Mouse (Mus musculus): ENCODE data around the gene C4bp. TPM values are rescaled to one million over a fixed set of nuclear protein-coding genes. Genes with fewer than 3 reads are reported as not detected.

Gene C4bp
- total RNA-seq (2021): not detected
- not detected in 2 replicates for polyA plus RNA-seq (2012; rRNA removed)
- long read RNA-seq: 0 reads

DNA sequence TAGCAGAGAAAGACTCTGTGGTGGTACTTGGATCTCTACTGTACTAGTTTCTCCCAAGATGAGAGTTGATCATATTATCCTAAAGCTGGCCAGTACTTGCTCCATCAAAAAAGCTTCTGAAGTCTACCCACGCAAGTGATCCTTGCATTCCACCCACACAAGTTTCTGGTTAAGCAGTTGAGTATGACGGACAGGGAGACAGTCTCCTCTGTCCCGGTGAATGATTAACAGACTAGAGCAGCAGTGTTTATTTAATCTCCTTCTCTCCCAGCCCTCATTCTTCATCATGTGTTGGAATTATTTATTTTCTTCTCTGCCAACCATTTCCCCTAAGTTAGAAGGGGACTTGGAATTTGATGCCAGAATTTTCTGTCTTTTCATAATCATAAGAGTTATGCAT, at the start of gene C4bp:
C4bp (minus strand) TSS at position 179 of the 400 bp plus-strand sequence.
- Histone ChIP-seq H3K4me1 (ENCODE audit: control insufficient read depth, insufficient read depth, low read length) (no peaks in the 10 kb centered on the region), H3K4me3 (no peak within 1 kb of the TSS), H3K27ac (no peak within 1 kb of the TSS), H3K79me2 (replicated peaks; ENCODE audit: control insufficient read depth, insufficient read depth, low read length) (no peaks in the 10 kb centered on the region), H3K9ac (ENCODE audit: low read depth, low read length) (no peak within 1 kb of the TSS), H3K36me3 (ENCODE audit: control insufficient read depth, insufficient read depth, low read length) (no peaks in the 10 kb centered on the region), H3K27me3 (ENCODE audit: control insufficient read depth, insufficient read depth, low read length) (no peaks in the 10 kb centered on the region)
- WGBS: 76% methylated on average over 3 of the region's 3 CpGs
- DNase-seq: no peak
- intact Hi-C loops (cut with DNase I): no loop called here
- TF ChIP-seq POLR2A (IDR thresholded peaks at IDR 0.05; ENCODE audit: insufficient read depth, low read depth, low read length) (no peak), CTCF (IDR thresholded peaks at IDR 0.05) (no peak), EP300 (IDR thresholded peaks at IDR 0.05; ENCODE audit: insufficient read depth, low read depth, low read length) (no peak)

DNA sequence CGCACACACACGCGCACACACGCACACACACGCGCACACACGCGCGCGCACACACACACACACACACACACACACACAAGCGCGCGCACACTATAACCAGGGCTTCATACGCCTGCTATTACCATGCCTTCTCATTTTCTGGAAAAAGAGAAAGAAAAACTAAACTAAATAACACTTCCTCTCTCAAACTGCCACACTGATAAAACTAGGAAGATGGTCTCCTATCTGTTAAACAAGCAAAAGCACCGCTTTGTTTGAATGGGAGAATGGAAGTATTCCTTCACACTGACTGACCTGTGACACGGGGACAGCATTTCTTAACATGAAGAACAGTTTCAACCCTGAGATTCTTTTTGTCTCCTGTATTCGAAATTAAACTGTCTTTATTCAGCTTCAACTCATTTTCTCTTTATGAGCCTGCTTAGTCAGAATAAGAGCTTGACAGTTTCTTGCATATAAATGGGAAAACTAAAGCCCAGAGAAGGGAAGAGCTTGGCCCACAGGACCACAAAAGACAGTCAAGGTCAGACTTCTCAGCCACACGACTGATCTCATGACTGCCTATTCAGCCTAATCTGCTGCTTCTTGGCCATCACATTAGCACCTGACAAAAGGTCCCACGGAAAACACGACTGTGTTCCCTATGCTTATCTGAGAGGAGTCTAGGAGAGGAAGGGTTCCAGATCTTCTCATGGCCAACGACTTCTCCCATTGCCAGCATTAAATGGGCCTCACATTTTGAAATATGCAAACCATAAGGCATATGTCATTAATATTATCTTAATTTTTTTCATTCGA, 49.0 kb upstream of the C4bp start:
- H3K27me3 ChIP-seq (ENCODE audit: control insufficient read depth, insufficient read depth, low read length): no peaks in the 10 kb centered on the region
- peaks cover 3% of the 10 kb centered on the region for H3K4me1 ChIP-seq (ENCODE audit: control insufficient read depth, insufficient read depth, low read length)
- H3K36me3 ChIP-seq (ENCODE audit: control insufficient read depth, insufficient read depth, low read length): peaks cover 52% of the 10 kb centered on the region
- H3K4me3 ChIP-seq: no peak overlapping the region
- peak in 1 of 2 experiments; percentile 35 for DNase-seq
- WGBS: 72% methylated on average over 22 of the region's 22 CpGs
- peak overlapping the region; percentile 72 for H3K27ac ChIP-seq
- 0 out of 2 replicates have a peak, but pooled peaks cover 2% of the 10 kb centered on the region for H3K79me2 ChIP-seq (replicated peaks; ENCODE audit: control insufficient read depth, insufficient read depth, low read length)
- TF ChIP-seq EP300 (IDR thresholded peaks at IDR 0.05; ENCODE audit: insufficient read depth, low read depth, low read length) (peak; percentile 87), CTCF (IDR thresholded peaks at IDR 0.05) (no peak)
- intact Hi-C loops (cut with DNase I): loop anchor here (10.0 kb wide), 1 partner anchor 384 kb away; the partner anchor contains the start of gene Mapkapk2
- peak overlapping the region; percentile 20; the same call in 1 of the 2 replicates for H3K9ac ChIP-seq (ENCODE audit: low read depth, low read length)

DNA sequence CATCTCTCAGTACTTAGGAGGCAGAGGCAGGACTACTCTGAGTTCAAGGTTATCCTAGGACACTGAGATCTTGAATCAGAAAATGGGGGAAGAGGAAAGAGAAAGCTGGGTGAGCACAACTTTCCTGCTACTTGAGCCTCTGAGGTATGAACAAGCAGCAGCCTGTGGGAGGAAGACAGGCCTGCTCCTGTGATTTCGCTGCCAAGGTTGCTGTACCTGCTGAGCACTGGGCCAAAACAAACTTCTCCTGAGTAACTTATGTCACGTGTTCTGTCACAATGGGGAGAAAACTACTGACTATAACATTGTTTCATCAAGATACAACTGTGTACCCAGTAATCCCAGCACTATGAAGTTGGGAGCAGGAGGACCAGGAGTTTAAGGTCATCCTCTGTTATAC, 42.2 kb upstream of the C4bp start:
- TF ChIP-seq CTCF (IDR thresholded peaks at IDR 0.05): no peak
- no peak for TF ChIP-seq POLR2A (IDR thresholded peaks at IDR 0.05; ENCODE audit: insufficient read depth, low read depth, low read length)
- TF ChIP-seq EP300 (IDR thresholded peaks at IDR 0.05; ENCODE audit: insufficient read depth, low read depth, low read length): no peak
- H3K36me3 ChIP-seq (ENCODE audit: control insufficient read depth, insufficient read depth, low read length): peaks cover 64% of the 10 kb centered on the region
- WGBS: 94% methylated on average over 2 of the region's 2 CpGs

DNA sequence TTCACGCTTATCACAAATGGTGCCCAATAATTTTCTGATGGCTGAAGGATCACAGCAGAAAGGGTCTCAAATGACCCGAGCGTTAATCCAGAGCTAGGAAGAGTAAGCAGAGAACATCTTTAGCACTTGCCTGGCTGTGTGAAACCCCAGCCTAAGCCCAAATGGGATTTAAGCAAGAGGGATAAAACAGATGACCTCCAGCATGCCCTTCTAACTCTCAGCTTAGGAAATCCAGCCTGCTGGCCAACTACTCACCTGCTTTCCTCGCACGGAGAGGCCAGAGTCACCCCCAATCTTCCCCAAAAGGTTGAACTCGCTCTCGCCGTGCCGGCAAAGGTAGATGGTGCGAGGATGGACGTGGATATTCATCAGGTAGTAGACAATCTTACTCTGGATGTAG, 40.5 kb upstream of the C4bp start:
- Histone ChIP-seq H3K4me3 (no peak overlapping the region), H3K4me1 (ENCODE audit: control insufficient read depth, insufficient read depth, low read length) (peaks cover 1% of the 10 kb centered on the region; the same call in 1 of the 2 replicates), H3K9ac (ENCODE audit: low read depth, low read length) (no peak overlapping the region), H3K27ac (peak overlapping the region; percentile 24), H3K36me3 (ENCODE audit: control insufficient read depth, insufficient read depth, low read length) (peaks cover 54% of the 10 kb centered on the region), H3K27me3 (ENCODE audit: control insufficient read depth, insufficient read depth, low read length) (no peaks in the 10 kb centered on the region), H3K79me2 (replicated peaks; ENCODE audit: control insufficient read depth, insufficient read depth, low read length) (no peaks in the 10 kb centered on the region)
- intact Hi-C loops (cut with DNase I): no loop called here
- no peak for TF ChIP-seq POLR2A (IDR thresholded peaks at IDR 0.05; ENCODE audit: insufficient read depth, low read depth, low read length)
- no peak for TF ChIP-seq CTCF (IDR thresholded peaks at IDR 0.05)
- TF ChIP-seq EP300 (IDR thresholded peaks at IDR 0.05; ENCODE audit: insufficient read depth, low read depth, low read length): no peak
- DNase-seq: no peak
- 89% methylated on average over 11 of the region's 11 CpGs for WGBS

More for the DNA sequence above, 42.2 kb upstream of the C4bp start:
- Histone ChIP-seq H3K27me3 (ENCODE audit: control insufficient read depth, insufficient read depth, low read length) (no peaks in the 10 kb centered on the region), H3K27ac (no peak overlapping the region), H3K4me1 (ENCODE audit: control insufficient read depth, insufficient read depth, low read length) (peaks cover 1% of the 10 kb centered on the region; the same call in 1 of the 2 replicates), H3K4me3 (no peak overlapping the region), H3K9ac (ENCODE audit: low read depth, low read length) (no peak overlapping the region), H3K79me2 (replicated peaks; ENCODE audit: control insufficient read depth, insufficient read depth, low read length) (no peaks in the 10 kb centered on the region)
- intact Hi-C loops (cut with DNase I): no loop called here
- DNase-seq: no peak

DNA sequence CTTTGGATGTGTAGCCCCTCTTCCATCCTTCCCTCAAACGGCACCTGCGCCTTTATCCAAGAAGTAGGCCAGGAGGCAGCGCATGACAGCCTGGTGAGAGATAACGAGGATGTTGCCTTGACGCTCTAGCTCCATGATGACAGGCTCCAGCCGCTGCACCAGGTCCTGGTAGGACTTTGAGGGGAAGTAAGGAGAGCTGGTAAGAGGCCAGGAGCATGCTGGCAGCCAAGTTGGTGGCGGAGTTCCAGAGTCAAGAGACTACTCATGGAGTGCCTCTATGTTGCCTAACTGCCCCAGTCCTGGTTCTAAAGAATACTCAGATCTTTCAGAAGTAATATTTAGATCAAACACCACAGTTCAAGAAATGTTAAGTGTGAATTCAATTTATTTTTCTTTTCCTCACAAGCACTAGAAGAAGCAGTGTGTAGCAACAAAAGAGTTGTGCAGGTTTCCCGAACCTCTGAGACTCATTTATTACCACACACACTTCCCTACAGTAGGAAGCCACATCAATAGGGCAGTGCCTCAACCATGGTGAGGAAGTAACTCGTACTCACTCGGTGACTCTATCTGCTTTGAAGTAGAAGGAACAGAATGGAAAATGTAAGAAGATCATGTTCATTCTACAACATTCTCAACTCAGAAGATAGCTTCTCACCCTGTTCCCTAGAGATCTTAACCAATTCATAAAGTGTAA, 38.7 kb upstream of the C4bp start:
- TF ChIP-seq POLR2A (IDR thresholded peaks at IDR 0.05; ENCODE audit: insufficient read depth, low read depth, low read length) (no peak), CTCF (IDR thresholded peaks at IDR 0.05) (no peak), EP300 (IDR thresholded peaks at IDR 0.05; ENCODE audit: insufficient read depth, low read depth, low read length) (peak; percentile 89)
- Histone ChIP-seq H3K79me2 (replicated peaks; ENCODE audit: control insufficient read depth, insufficient read depth, low read length) (no peaks in the 10 kb centered on the region), H3K4me1 (ENCODE audit: control insufficient read depth, insufficient read depth, low read length) (peaks cover 1% of the 10 kb centered on the region; the same call in 1 of the 2 replicates), H3K4me3 (no peak overlapping the region), H3K27me3 (ENCODE audit: control insufficient read depth, insufficient read depth, low read length) (no peaks in the 10 kb centered on the region), H3K36me3 (ENCODE audit: control insufficient read depth, insufficient read depth, low read length) (peaks cover 44% of the 10 kb centered on the region), H3K27ac (peak overlapping the region; percentile 26), H3K9ac (ENCODE audit: low read depth, low read length) (no peak overlapping the region)
- WGBS: 59% methylated on average over 10 of the region's 10 CpGs
- peak; percentile 75 to 83 for DNase-seq
- intact Hi-C loops (cut with DNase I): no loop called here

Data from heart, adult 2 months (tissue).